Comparison of ENCODE assay signal across 24 mouse cellular contexts in the genomic region with DNA sequence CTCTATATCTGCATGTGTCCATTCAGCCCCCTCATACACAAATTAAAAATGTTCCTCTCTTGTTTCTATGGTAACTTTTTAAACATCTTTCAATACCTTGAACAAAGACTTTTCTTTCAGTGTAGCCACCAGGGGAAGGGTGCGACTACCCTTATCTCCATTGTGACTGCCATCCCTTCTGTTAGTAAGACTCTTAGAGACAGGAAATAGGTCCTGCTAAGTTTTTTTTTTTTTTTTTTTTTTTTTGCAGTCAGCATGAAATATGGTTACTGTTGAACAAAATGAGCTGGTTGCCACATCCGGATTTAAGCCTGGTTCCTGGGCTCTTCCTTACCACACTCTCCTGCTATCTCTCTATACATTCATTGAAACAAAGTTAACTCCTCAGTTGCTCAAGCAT. TPM values are rescaled to one million over a fixed set of nuclear protein-coding genes. Genes with fewer than 3 reads are reported as not detected.
DNase-seq lines count a peak whose midpoint lies in the region.
"Had no signal": no experiment of that assay in that cellular context is flagged by ENCODE, and none has a peak within 500 bp of the region (broad histone marks: within the 10 kb centered on the region; RNA-seq: fewer than 3 reads in every experiment).

No protein-coding gene starts in this region.

- H3K36me3 ChIP-seq in macrophage (ENCODE audit: inconsistent target), result no peaks in the 10 kb centered on the region
- H3K36me3 ChIP-seq in embryonic facial prominence, embryonic 10.5 days (replicated peaks), result no peaks in the 10 kb centered on the region
- H3K36me3 ChIP-seq: embryonic facial prominence, embryonic 13.5 days; heart, embryonic 13.5 days; intestine, embryonic 15.5 days; limb, embryonic 13.5 days had no signal

- 0 out of 2 replicates have a peak overlapping the region, but pooled peaks have one; percentile 1 for H3K27ac ChIP-seq in macrophage
- H3K27ac ChIP-seq in embryonic facial prominence, embryonic 10.5 days (replicated peaks), result no peak overlapping the region
- H3K27ac ChIP-seq: embryonic facial prominence, embryonic 13.5 days; forebrain, embryonic 13.5 days; heart, embryonic 13.5 days; hindbrain, embryonic 14.5 days; intestine, embryonic 15.5 days; limb, embryonic 13.5 days; liver, embryonic 14.5 days had no signal

- H3K27me3 ChIP-seq in embryonic facial prominence, embryonic 10.5 days (replicated peaks; ENCODE audit: low read depth, poor library complexity, severe bottlenecking), result no peaks in the 10 kb centered on the region
- H3K27me3 ChIP-seq: embryonic facial prominence, embryonic 13.5 days; forebrain, embryonic 13.5 days; heart, embryonic 13.5 days; intestine, embryonic 15.5 days; limb, embryonic 13.5 days had no signal

- H3K9me3 ChIP-seq in embryonic facial prominence, embryonic 10.5 days, result no peaks in the 10 kb centered on the region
- H3K9me3 ChIP-seq: embryonic facial prominence, embryonic 13.5 days; forebrain, embryonic 13.5 days; heart, embryonic 13.5 days; intestine, embryonic 15.5 days; limb, embryonic 13.5 days had no signal

- no peak overlapping the region for H3K4me3 ChIP-seq in macrophage (ENCODE audit: inconsistent target)
- H3K4me3 ChIP-seq in embryonic facial prominence, embryonic 10.5 days, result no peak overlapping the region
- H3K4me3 ChIP-seq: embryonic facial prominence, embryonic 13.5 days; erythroblast, embryonic 14.5 days; forebrain, embryonic 13.5 days; heart, embryonic 13.5 days; intestine, embryonic 15.5 days; limb, embryonic 13.5 days had no signal

- 17% methylated on average over 2 of the region's 2 CpGs for WGBS in macrophage (ENCODE audit: missing documents)
- WGBS in embryonic facial prominence, embryonic 10.5 days, result 81% methylated on average over 2 of the region's 2 CpGs

- DNase-seq in thymus, postnatal 14 days, result peak; percentile 16
- no peak for DNase-seq in thymus, postnatal 4 days
- peak; percentile 8 for DNase-seq in c-Kit-positive CD71-negative TER-119-negative erythroid progenitor cells, embryonic 14.5 days (ENCODE audit: low read depth)
- no peak for DNase-seq in adrenal gland, adult (ENCODE audit: inconsistent age in 2 of 2, low spot score in 1 of 2)
- no peak for DNase-seq in embryonic facial prominence, embryonic 10.5 days (ENCODE audit: low spot score)
- no peak for DNase-seq in heart, adult 9 months (ENCODE audit: low spot score in 2 of 2)
- DNase-seq: adrenal gland, adult 2 months; B cell, adult 2 months; cerebellum, adult 11-12 months; cerebellum, postnatal 14 days; gastrocnemius, postnatal 10 days; heart, adult 18-20 months; kidney, postnatal 25 days; lung, embryonic 14.5 days; thymus, adult 18-20 months had no signal

- no peaks in the 10 kb centered on the region for H3K4me1 ChIP-seq in embryonic facial prominence, embryonic 10.5 days
- H3K4me1 ChIP-seq: embryonic facial prominence, embryonic 13.5 days; forebrain, embryonic 13.5 days; heart, embryonic 13.5 days; intestine, embryonic 15.5 days; limb, embryonic 13.5 days had no signal

- H3K79me2 ChIP-seq in macrophage (ENCODE audit: inconsistent target), result no peaks in the 10 kb centered on the region

RNA-seq across cellular contexts. Expression of gene Rap2a, which starts 47.4 kb away (rescaled TPM):
- total RNA-seq in macrophage (2018; cell fraction: chromatin; rRNA removed), result 10 to 100 TPM in 23 of 26 experiments, 1 to 10 TPM in 3; 8.3 to 46.1 (median 19.4) TPM
- total RNA-seq in macrophage (2018; cell fraction: cytosol; rRNA removed), result 100 to 1,000 TPM in 3 of 26 experiments, 10 to 100 TPM in 23; 33.3 to 103 (median 54.4) TPM
- 10 to 100 TPM; 22.8 to 80.1 (median 45.0) TPM for total RNA-seq in macrophage (2018; cell fraction: nucleus; rRNA removed)
- 51.4 to 76.6 TPM (median 60.4 TPM) in 3 replicates for polyA plus RNA-seq in macrophage (2018)
- polyA plus RNA-seq in embryonic facial prominence, embryonic 10.5 days (2016; fragmentation: Nextera tagmentation; extraction: Ambion mirVana), result 11.0 TPM in 2 replicates

Comparison
In these comparisons a context has a peak if more than half of its experiments do, and no peak if none do; other contexts are left out.
1. DNase-seq: peak in thymus, postnatal 14 days (single experiment) and c-Kit-positive CD71-negative TER-119-negative erythroid progenitor cells, embryonic 14.5 days (single experiment); none in thymus, postnatal 4 days (single experiment), adrenal gland, adult (0 of 2), embryonic facial prominence, embryonic 10.5 days (single experiment) and heart, adult 9 months (0 of 2).